Mouse (Mus musculus) inflammation-experienced regulatory T-cells, adult 6 months (primary cell): ENCODE data around the gene Gpatch1. TPM values are rescaled to one million over a fixed set of nuclear protein-coding genes. Genes with fewer than 3 reads are reported as not detected.

Source experiments
- ATAC-seq: one replicate; pipeline ENCODE4 v1.8.0; 2017
- polyA plus RNA-seq, 3 experiments: library from polyadenylated mRNA; unstranded; fragments of 100-300 nt; shearing (Covaris generic); gene quantifications; one replicate each; pipeline ENCODE4 v1.2.1; 2017

Gpatch1 gene
- polyA plus RNA-seq, 3 experiments from 2014 or later: 13.3 to 22.7 (median 21.2) TPM

DNA sequence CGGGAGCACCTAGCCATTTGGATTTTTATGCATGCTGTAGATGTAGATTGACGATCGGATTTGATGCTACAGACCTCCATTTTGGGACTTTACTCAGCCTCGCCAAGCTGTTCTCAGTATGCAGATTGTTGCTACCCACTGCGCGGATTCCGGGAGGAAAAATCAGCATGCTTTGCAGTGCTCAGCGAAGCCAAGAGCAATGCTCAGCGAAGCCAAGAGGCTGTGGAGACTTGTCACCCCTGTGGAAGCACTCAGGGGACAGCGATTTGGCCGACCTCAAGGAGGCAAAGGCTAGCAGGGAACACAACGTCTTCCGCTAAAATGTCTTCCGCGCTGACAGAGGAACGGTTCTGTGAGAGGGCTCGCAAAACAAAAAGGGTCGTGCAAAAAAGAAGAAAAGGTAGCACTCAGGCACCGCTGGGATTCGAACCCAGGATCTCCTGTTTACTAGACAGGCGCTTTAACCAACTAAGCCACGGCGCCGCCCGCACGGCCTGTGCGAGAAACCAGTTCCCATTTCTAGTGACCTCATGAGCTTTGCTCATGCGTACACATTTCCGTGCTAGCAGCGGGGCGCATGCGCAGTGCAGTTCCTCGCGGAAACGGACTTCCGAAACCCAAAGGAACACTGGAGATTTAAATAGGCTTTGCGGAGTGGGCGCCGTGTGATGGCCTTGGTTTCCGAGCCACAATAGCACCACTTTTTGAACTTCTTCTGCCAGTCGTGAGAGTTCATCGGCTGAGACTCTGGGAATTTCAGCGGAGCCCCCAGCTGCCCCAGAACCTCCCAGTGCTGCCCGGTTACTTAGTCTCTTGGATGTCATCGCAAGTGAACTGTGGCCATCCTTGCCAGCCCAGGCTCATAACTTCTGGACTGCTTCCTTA, 83.6 kb downstream of the Gpatch1 start:
- peak; percentile 90 for ATAC-seq

DNA sequence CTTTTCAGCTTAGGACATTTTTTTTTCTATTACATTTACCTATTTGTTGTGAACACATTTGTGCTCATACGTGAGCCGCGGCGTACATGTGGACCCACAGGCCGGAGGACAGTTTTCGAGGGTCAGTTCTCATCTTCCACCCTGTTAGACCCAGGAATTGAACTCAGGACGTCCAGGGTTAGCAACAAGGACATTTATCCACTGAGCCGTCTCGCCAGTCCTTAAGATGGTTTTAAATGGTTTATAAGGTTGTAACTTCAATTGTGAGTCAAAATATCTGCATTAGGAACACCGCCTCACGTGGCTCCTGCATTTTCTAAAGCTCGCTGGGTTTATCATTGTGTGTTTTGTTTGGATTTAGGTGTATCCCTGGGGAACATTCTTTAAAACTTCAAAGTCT, 84.4 kb downstream of the Gpatch1 start:
- no peak for ATAC-seq

DNA sequence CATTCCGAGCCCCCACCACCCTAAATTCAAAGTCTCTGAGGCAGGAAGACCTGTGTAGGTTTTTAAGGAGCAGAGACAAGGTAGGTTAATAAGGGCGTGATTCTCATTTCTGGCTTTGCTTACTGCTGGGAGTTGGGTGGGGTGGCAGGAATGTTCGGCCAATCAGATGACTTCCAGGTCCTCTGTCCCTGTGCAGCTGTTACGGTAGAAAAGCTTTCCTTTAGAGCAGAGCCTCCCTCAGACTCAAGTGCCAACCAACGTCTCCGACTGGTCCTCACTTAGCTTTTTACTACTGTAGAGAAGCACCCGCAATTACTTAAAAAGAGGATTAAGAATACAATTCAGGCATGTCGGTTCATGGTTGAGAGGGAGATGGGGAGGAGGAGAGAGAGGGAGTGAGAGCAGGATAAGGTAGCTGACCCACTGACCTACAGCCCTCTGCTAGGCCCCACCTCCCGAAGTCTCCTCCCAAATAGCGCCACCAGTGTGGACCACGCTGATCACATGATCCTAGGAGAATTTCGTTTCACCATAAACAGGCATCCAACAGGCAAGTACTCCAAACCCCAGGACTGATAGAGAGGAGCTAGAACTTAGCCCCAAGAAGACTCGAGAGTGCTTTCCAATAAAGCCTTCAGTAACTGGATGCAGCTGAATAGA, 85.3 kb downstream of the Gpatch1 start:
- no peak for ATAC-seq

- no peak for ATAC-seq
Observed at GRCm38 (mm10) chr7:35230333-35230732, 87.9 kb downstream of the Gpatch1 start.

Other genes starting within 250 kb of the Gpatch1 start
- gene Cebpa, start 199.1 kb downstream of the Gpatch1 start, polyA plus RNA-seq: 1 to 10 TPM in 2 of 3 experiments, under 1 TPM in 1; 0.38 to 2.4 (median 2.3) TPM
- 1 to 10 TPM; 1.5 to 7.3 (median 6.3) TPM for gene Slc7a10, start 132.1 kb downstream of the Gpatch1 start, polyA plus RNA-seq
- 1 to 10 TPM in 2 of 3 experiments, not detected in 1; 1.2 to 4.8 TPM for gene Lrp3, start 102.9 kb downstream of the Gpatch1 start, polyA plus RNA-seq
- under 1 TPM; 0.26 to 0.51 (median 0.47) TPM for gene Rhpn2, start 15.7 kb upstream of the Gpatch1 start, polyA plus RNA-seq
- 10 to 100 TPM; 32.3 to 41.3 (median 34.6) TPM for gene Faap24, start 78.4 kb upstream of the Gpatch1 start, polyA plus RNA-seq
- 10 to 100 TPM; 10.6 to 22.9 (median 17.3) TPM for gene Cep89, start 78.6 kb upstream of the Gpatch1 start, polyA plus RNA-seq
- gene Slc7a9, start 130.4 kb upstream of the Gpatch1 start, polyA plus RNA-seq: not detected
- not detected for gene Tdrd12, start 219.3 kb upstream of the Gpatch1 start, polyA plus RNA-seq
- 10 to 100 TPM; 48.7 to 54.7 (median 50.4) TPM for gene Nudt19, start 237.9 kb upstream of the Gpatch1 start, polyA plus RNA-seq